Mouse (Mus musculus): ENCODE measurements around the gene Dync2h1. TPM values are rescaled to one million over a fixed set of nuclear protein-coding genes. Genes with fewer than 3 reads are reported as not detected.

Dync2h1 gene
- total and polyA plus RNA-seq, 3 experiments: 0.35 to 1.4 (median 1.3) TPM

DNA sequence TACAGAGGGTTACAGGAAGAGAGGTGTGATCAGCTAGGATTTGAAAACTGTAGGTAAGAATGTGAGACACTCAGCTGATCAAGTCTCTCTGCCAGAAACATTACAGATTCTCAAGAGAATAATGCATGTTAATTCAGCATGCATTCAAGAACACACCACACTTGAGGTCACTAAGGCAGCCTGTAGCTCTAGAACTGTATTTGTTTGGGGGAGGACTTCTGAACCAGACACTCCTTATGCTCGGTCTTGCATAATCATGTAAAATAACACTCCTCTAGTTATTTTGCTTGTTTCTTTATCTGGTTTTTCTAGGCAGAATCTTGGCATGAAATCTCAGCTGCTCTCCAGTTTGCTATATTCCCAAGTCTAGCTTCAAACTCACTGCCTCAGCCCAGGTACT lies 282.6 kb downstream of the Dync2h1 start:
- no peaks in the 10 kb centered on the region for H3K4me1 ChIP-seq (ENCODE audit: control insufficient read depth, insufficient read depth, low read length)
- no peak overlapping the region for H3K4me3 ChIP-seq
- H3K36me3 ChIP-seq (ENCODE audit: control insufficient read depth, insufficient read depth, low read length): no peaks in the 10 kb centered on the region
- intact Hi-C loops (cut with DNase I): no loop called here
- H3K27me3 ChIP-seq (ENCODE audit: control insufficient read depth, insufficient read depth, low read length): no peaks in the 10 kb centered on the region
- DNase-seq: no peak
- TF ChIP-seq EP300 (IDR thresholded peaks at IDR 0.05; ENCODE audit: insufficient read depth, low read depth, low read length): no peak
- no peaks in the 10 kb centered on the region for H3K79me2 ChIP-seq (replicated peaks; ENCODE audit: control insufficient read depth, insufficient read depth, low read length)
- no peak overlapping the region for H3K9ac ChIP-seq (ENCODE audit: low read depth, low read length)
- WGBS: 58% methylated on average over 1 of the region's 1 CpGs
- H3K27ac ChIP-seq: no peak overlapping the region

DNA sequence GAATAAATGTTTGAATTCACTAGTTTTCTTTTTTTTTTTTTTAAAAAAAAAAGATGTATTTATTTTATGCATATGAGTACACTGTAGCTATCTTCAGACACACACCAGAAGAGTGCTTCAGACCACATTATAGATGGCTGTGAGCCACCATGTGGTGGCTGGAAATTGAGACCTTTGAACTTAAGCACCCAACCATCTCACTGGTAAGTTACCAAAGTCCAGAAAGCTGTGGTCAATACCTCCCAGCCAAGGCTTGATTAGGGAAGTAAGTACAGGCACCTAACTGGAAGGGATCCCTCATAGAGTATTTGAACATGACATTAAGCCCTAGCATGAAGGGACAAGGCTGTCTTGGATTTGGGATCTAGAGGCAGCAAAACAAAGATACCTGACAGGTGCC lies 292.9 kb downstream of the Dync2h1 start:
- no peaks in the 10 kb centered on the region for H3K36me3 ChIP-seq (ENCODE audit: control insufficient read depth, insufficient read depth, low read length)
- intact Hi-C loops (cut with DNase I): no loop called here

DNA sequence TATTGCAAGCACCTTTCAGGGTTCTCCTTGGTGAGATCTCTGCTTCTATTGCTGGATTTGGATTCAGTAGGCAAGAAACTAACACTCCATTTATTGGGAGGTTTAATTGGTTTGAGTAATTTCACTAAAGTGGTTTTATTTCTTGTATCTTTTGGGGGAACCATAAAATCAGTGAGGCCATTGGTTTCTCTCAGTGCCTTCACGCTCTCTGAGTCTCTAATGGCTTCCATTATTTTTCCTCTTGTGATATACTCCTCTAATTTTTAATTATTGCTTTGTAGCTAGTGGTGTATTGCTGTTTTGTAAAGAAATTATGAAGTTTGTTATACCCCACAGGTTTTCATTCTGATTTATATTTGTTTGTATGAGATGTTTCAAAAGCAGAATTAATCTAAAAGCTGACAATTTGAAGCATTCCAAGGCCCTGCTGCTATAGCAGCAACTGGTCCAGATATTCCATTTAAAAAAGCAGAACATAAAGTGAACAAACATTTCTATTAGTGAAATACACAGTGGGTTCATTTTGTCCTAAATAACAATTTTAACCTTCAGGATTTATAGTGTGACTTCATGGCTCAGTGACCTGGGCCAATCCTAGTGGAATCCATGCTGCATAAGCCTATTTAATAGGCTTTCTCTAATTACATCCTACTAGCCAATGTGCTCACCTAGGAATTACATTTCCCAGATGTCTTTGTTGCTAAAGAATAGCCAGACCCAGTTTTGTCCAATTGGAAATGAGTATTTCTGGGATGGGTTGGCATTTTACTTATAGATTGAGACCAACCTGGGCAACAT lies 302.9 kb downstream of the Dync2h1 start:
- Histone ChIP-seq H3K9ac (ENCODE audit: low read depth, low read length) (no peak overlapping the region), H3K36me3 (ENCODE audit: control insufficient read depth, insufficient read depth, low read length) (no peaks in the 10 kb centered on the region), H3K27me3 (ENCODE audit: control insufficient read depth, insufficient read depth, low read length) (no peaks in the 10 kb centered on the region), H3K27ac (no peak overlapping the region), H3K79me2 (replicated peaks; ENCODE audit: control insufficient read depth, insufficient read depth, low read length) (no peaks in the 10 kb centered on the region), H3K4me3 (no peak overlapping the region), H3K4me1 (ENCODE audit: control insufficient read depth, insufficient read depth, low read length) (no peaks in the 10 kb centered on the region)
- no peak for DNase-seq
- 68% methylated on average over 1 of the region's 1 CpGs for WGBS
- intact Hi-C loops (cut with DNase I): no loop called here
- TF ChIP-seq EP300 (IDR thresholded peaks at IDR 0.05; ENCODE audit: insufficient read depth, low read depth, low read length) (no peak), POLR2A (IDR thresholded peaks at IDR 0.05; ENCODE audit: insufficient read depth, low read depth, low read length) (no peak), CTCF (IDR thresholded peaks at IDR 0.05) (no peak)

More for the DNA sequence above, 292.9 kb downstream of the Dync2h1 start:
- Histone ChIP-seq H3K27me3 (ENCODE audit: control insufficient read depth, insufficient read depth, low read length) (no peaks in the 10 kb centered on the region), H3K4me3 (no peak overlapping the region), H3K27ac (no peak overlapping the region), H3K79me2 (replicated peaks; ENCODE audit: control insufficient read depth, insufficient read depth, low read length) (no peaks in the 10 kb centered on the region), H3K9ac (ENCODE audit: low read depth, low read length) (no peak overlapping the region), H3K4me1 (ENCODE audit: control insufficient read depth, insufficient read depth, low read length) (no peaks in the 10 kb centered on the region)
- TF ChIP-seq POLR2A (IDR thresholded peaks at IDR 0.05; ENCODE audit: insufficient read depth, low read depth, low read length) (no peak), EP300 (IDR thresholded peaks at IDR 0.05; ENCODE audit: insufficient read depth, low read depth, low read length) (no peak), CTCF (IDR thresholded peaks at IDR 0.05) (no peak)
- no peak for DNase-seq

Other genes starting within 250 kb of the Dync2h1 start
- 10 to 100 TPM; 55.0 to 65.8 TPM for gene Dcun1d5, start 74 bp upstream of the Dync2h1 start, total RNA-seq (2021)
- 14.3 and 18.6 TPM in 2 replicates for gene Dcun1d5, start 74 bp upstream of the Dync2h1 start, polyA plus RNA-seq (2012; rRNA removed)
- under 1 TPM; 0.16 to 0.44 TPM for gene Mmp13, start 88.1 kb upstream of the Dync2h1 start, total RNA-seq (2021)
- gene Mmp13, start 88.1 kb upstream of the Dync2h1 start, polyA plus RNA-seq (2012; rRNA removed): 0.45 and 0.59 TPM in 2 replicates
- under 1 TPM; 0.41 to 0.65 TPM for gene Mmp12, start 159.9 kb upstream of the Dync2h1 start, total RNA-seq (2021)
- gene Mmp12, start 159.9 kb upstream of the Dync2h1 start, polyA plus RNA-seq (2012; rRNA removed): 0.20 and 0.49 TPM in 2 replicates
- not detected for gene Mmp1b, start 203.6 kb upstream of the Dync2h1 start, total RNA-seq (2021)
- gene Mmp1b, start 203.6 kb upstream of the Dync2h1 start, polyA plus RNA-seq (2012; rRNA removed): not detected in 2 replicates

All from heart, adult 2 months (tissue).